Mouse (Mus musculus) lung, postnatal 0 days (tissue): ENCODE measurements around the gene Slc38a10.

ENCODE experiments used
- CTCF ChIP-seq: IDR thresholded peaks from 2 replicates; pipeline ENCODE4 v1.5.1; 2016; ENCODE audit warnings: antibody characterized with exemption, mild to moderate bottlenecking
- EP300 ChIP-seq: IDR thresholded peaks from 2 replicates; pipeline ENCODE4 v1.6.1; 2016; ENCODE audit warnings: antibody characterized with exemption, mild to moderate bottlenecking, control low read depth

GRCm38 (mm10) chr11:120069261-120069660 lies 81.9 kb downstream of the Slc38a10 start:
- TF ChIP-seq CTCF (no peak), EP300 (no peak)
